Mouse (Mus musculus) kidney, postnatal 36 days (tissue): Measurements from ENCODE around the gene Adamts18.

Experiments
- DNase-seq, 2 experiments: peaks; one replicate each; pipeline ENCODE4 v3.0.0; 2021 to 2022; ENCODE audit warnings: mixed read lengths in 2 of 2

The Adamts18 gene

DNA sequence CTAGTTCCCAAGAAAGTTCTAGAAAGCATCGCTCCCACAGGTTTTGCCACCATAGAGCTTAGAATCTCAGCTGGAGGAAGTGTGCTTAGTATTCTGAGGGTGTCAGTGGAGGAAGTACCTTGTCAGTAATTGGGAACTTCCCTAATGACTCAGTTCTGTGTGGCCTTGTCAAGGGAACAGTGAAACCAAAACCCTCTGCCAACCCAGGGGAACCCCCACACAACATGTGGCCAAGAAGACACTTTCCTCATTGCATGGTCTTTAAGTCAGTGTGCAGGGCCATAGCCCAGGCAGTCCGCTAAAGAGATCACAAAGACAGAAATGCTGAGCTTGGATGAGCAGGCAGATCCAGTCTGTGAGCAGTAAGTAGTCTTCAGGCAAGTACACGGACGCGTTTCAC, 192.4 kb downstream of the Adamts18 start:
- DNase-seq = no peak

GRCm38 (mm10) chr8:113653151-113653550, 195.4 kb downstream of the Adamts18 start:
- DNase-seq = no peak

GRCm38 (mm10) chr8:113652450-113652849, 196.1 kb downstream of the Adamts18 start:
- DNase-seq = no peak
